In genomic region chr6:72926755-72927482, GRCm38 (mm10) we compare ENCODE assay signal across 8 mouse cellular contexts. TPM values are rescaled to one million over a fixed set of nuclear protein-coding genes. Genes with fewer than 3 reads are reported as not detected.
A peak's percentile ranks its signal among the peaks of the same experiment; 100 is the strongest.
DNase-seq lines count a peak whose midpoint lies in the region; ATAC-seq and TF ChIP-seq lines count a peak whose summit lies in the region.

No protein-coding gene starts in this region.

- TF ChIP-seq CTCF in hindbrain, postnatal 0 days (IDR thresholded peaks at IDR 0.05; ENCODE audit: low read depth), result no peak
- no peak for TF ChIP-seq CTCF in liver, postnatal 0 days (IDR thresholded peaks at IDR 0.05; ENCODE audit: low read depth)

- H3K4me3 ChIP-seq in forebrain, embryonic 14.5 days (ENCODE audit: low read depth, low read length), result no peak overlapping the region
- H3K4me3 ChIP-seq in forebrain, embryonic 12.5 days (replicated peaks), result no peak overlapping the region
- no peak overlapping the region for H3K4me3 ChIP-seq in hindbrain, postnatal 0 days (ENCODE audit: low read length)
- no peak overlapping the region for H3K4me3 ChIP-seq in liver, postnatal 0 days (ENCODE audit: low read depth, low read length)

- H3K4me2 ChIP-seq in forebrain, embryonic 14.5 days (ENCODE audit: low read length), result no peak overlapping the region
- no peak overlapping the region for H3K4me2 ChIP-seq in forebrain, embryonic 12.5 days
- no peak overlapping the region for H3K4me2 ChIP-seq in hindbrain, postnatal 0 days (ENCODE audit: low read depth, low read length)
- no peak overlapping the region for H3K4me2 ChIP-seq in liver, postnatal 0 days (ENCODE audit: low read depth, low read length)

- no peaks in the 10 kb centered on the region for H3K27me3 ChIP-seq in forebrain, embryonic 14.5 days (replicated peaks; ENCODE audit: control insufficient read depth, insufficient read depth, low read length)
- no peaks in the 10 kb centered on the region for H3K27me3 ChIP-seq in forebrain, embryonic 12.5 days
- H3K27me3 ChIP-seq in hindbrain, postnatal 0 days (ENCODE audit: insufficient read depth, low read length), result no peaks in the 10 kb centered on the region
- H3K27me3 ChIP-seq in liver, postnatal 0 days (ENCODE audit: insufficient read depth, low read length), result no peaks in the 10 kb centered on the region

- no peak for TF ChIP-seq EP300 in liver, postnatal 0 days (IDR thresholded peaks at IDR 0.05; ENCODE audit: low read depth)

- DNase-seq in forebrain, embryonic 14.5 days (ENCODE audit: low spot score), result peak; percentile 19
- DNase-seq in WW6 (ENCODE audit: low read depth, low spot score), result peak; percentile 64
- peak; percentile 23 for DNase-seq in forelimb bud, embryonic 11.5 days (ENCODE audit: low read depth, low spot score)
- peak; percentile 24 for DNase-seq in hindbrain, postnatal 0 days (ENCODE audit: low spot score)
- peak; percentile 25 for DNase-seq in liver, postnatal 0 days
- peak; percentile 13 for DNase-seq in urinary bladder, postnatal 10 days (ENCODE audit: low spot score)

- H3K9me3 ChIP-seq in forebrain, embryonic 14.5 days (replicated peaks; ENCODE audit: control insufficient read depth, low read length), result no peaks in the 10 kb centered on the region
- H3K9me3 ChIP-seq in forebrain, embryonic 12.5 days, result no peaks in the 10 kb centered on the region
- no peaks in the 10 kb centered on the region for H3K9me3 ChIP-seq in hindbrain, postnatal 0 days (ENCODE audit: low read length)
- H3K9me3 ChIP-seq in liver, postnatal 0 days (ENCODE audit: low read length), result no peaks in the 10 kb centered on the region

- H3K36me3 ChIP-seq in forebrain, embryonic 14.5 days (ENCODE audit: control insufficient read depth, insufficient read depth, low read length), result no peaks in the 10 kb centered on the region
- no peaks in the 10 kb centered on the region for H3K36me3 ChIP-seq in forebrain, embryonic 12.5 days (replicated peaks)
- H3K36me3 ChIP-seq in hindbrain, postnatal 0 days (ENCODE audit: insufficient read depth, low read length), result no peaks in the 10 kb centered on the region
- no peaks in the 10 kb centered on the region for H3K36me3 ChIP-seq in liver, postnatal 0 days (replicated peaks; ENCODE audit: insufficient read depth, low read length)

- no peaks in the 10 kb centered on the region; the same call in 1 of the 2 replicates for H3K4me1 ChIP-seq in forebrain, embryonic 14.5 days (ENCODE audit: control insufficient read depth, insufficient read depth, low read length)
- H3K4me1 ChIP-seq in forebrain, embryonic 12.5 days, result no peaks in the 10 kb centered on the region
- H3K4me1 ChIP-seq in hindbrain, postnatal 0 days (ENCODE audit: insufficient read depth, low read length), result no peaks in the 10 kb centered on the region
- 0 out of 2 replicates have a peak, but pooled peaks cover 5% of the 10 kb centered on the region for H3K4me1 ChIP-seq in liver, postnatal 0 days (ENCODE audit: insufficient read depth)

- H3K27ac ChIP-seq in forebrain, embryonic 14.5 days (ENCODE audit: low read depth, low read length), result no peak overlapping the region
- no peak overlapping the region for H3K27ac ChIP-seq in forebrain, embryonic 12.5 days
- H3K27ac ChIP-seq in hindbrain, postnatal 0 days, result no peak overlapping the region
- no peak overlapping the region for H3K27ac ChIP-seq in liver, postnatal 0 days (ENCODE audit: low read depth)

- no peak overlapping the region for H3K9ac ChIP-seq in forebrain, embryonic 14.5 days (ENCODE audit: low read length)
- no peak overlapping the region for H3K9ac ChIP-seq in forebrain, embryonic 12.5 days
- no peak overlapping the region for H3K9ac ChIP-seq in hindbrain, postnatal 0 days (replicated peaks; ENCODE audit: low read length)
- no peak overlapping the region for H3K9ac ChIP-seq in liver, postnatal 0 days (replicated peaks)

- WGBS in forebrain, embryonic 14.5 days, result 27% methylated on average over 9 of the region's 9 CpGs
- 21% methylated on average over 9 of the region's 9 CpGs for WGBS in forebrain, embryonic 12.5 days
- 21% methylated on average over 9 of the region's 9 CpGs for WGBS in hindbrain, postnatal 0 days
- WGBS in liver, postnatal 0 days (ENCODE audit: insufficient replicate concordance), result 37% methylated on average over 9 of the region's 9 CpGs

- ATAC-seq in forebrain, embryonic 14.5 days, result no peak
- no peak for ATAC-seq in forebrain, embryonic 12.5 days (ENCODE audit: low FRiP score)
- peak; percentile 62; the same call in 1 of the 2 replicates for ATAC-seq in hindbrain, postnatal 0 days
- peak; percentile 45 for ATAC-seq in liver, postnatal 0 days
- ATAC-seq in erythroblast, adult 5-6 weeks (replicated peaks; ENCODE audit: low FRiP score, poor library complexity, severe bottlenecking), result no peak

RNA-seq across cellular contexts. Expression of gene Kcmf1, which starts 27.1 kb away (rescaled TPM):
- polyA plus RNA-seq in forebrain, embryonic 14.5 days (2014; fragmentation: Nextera tagmentation; extraction: Ambion mirVana), result 33.4 and 34.1 TPM in 2 replicates
- 29.5 and 39.0 TPM in 2 replicates for polyA plus RNA-seq in forebrain, embryonic 12.5 days (2016; fragmentation: Nextera tagmentation; extraction: Ambion mirVana)
- 66.5 and 76.9 TPM in 2 replicates for total RNA-seq in hindbrain, postnatal 0 days (2014; rRNA removed)
- polyA plus RNA-seq in hindbrain, postnatal 0 days (2015; fragmentation: Nextera tagmentation; extraction: Ambion mirVana), result 50.1 and 51.0 TPM in 2 replicates
- polyA plus RNA-seq in liver, postnatal 0 days (2015; fragmentation: Nextera tagmentation; extraction: Ambion mirVana), result 32.9 and 33.5 TPM in 2 replicates
- total RNA-seq in erythroblast, adult 5-6 weeks (2015; ENCODE audit: low replicate concordance), result 11.9 and 18.6 TPM in 2 replicates
- 36.5 and 36.7 TPM in 2 replicates for total RNA-seq in erythroblast, adult 5-6 weeks (2017; ENCODE audit: low replicate concordance)

RNA-seq across cellular contexts. Expression of gene Tmsb10, which starts 31.6 kb away (rescaled TPM):
- 4,907 and 5,462 TPM in 2 replicates for polyA plus RNA-seq in forebrain, embryonic 14.5 days (2014; fragmentation: Nextera tagmentation; extraction: Ambion mirVana)
- polyA plus RNA-seq in forebrain, embryonic 12.5 days (2016; fragmentation: Nextera tagmentation; extraction: Ambion mirVana), result 4,450 and 4,576 TPM in 2 replicates
- 140 and 166 TPM in 2 replicates for total RNA-seq in hindbrain, postnatal 0 days (2014; rRNA removed)
- 5,541 and 5,741 TPM in 2 replicates for polyA plus RNA-seq in hindbrain, postnatal 0 days (2015; fragmentation: Nextera tagmentation; extraction: Ambion mirVana)
- polyA plus RNA-seq in liver, postnatal 0 days (2015; fragmentation: Nextera tagmentation; extraction: Ambion mirVana), result 320 and 328 TPM in 2 replicates
- total RNA-seq in erythroblast, adult 5-6 weeks (2015; ENCODE audit: low replicate concordance), result 232 and 262 TPM in 2 replicates
- 123 and 173 TPM in 2 replicates for total RNA-seq in erythroblast, adult 5-6 weeks (2017; ENCODE audit: low replicate concordance)

Comparison
In these comparisons a context has a peak if more than half of its experiments do, and no peak if none do; other contexts are left out.
1. ATAC-seq: peak in hindbrain, postnatal 0 days (single experiment) and liver, postnatal 0 days (single experiment); none in forebrain, embryonic 14.5 days (single experiment), forebrain, embryonic 12.5 days (single experiment) and erythroblast, adult 5-6 weeks (single experiment).
2. DNase-seq: peak in every context shown above with its lines; median percentile 64 in WW6; 25 in liver, postnatal 0 days; 24 in hindbrain, postnatal 0 days; 23 in forelimb bud, embryonic 11.5 days; 19 in forebrain, embryonic 14.5 days; 13 in urinary bladder, postnatal 10 days.
3. RNA of gene Tmsb10, which starts 31.6 kb away (polyA plus RNA-seq): 5,541 to 5,741 TPM in hindbrain, postnatal 0 days, 4,907 to 5,462 TPM in forebrain, embryonic 14.5 days and 4,450 to 4,576 TPM in forebrain, embryonic 12.5 days; 320 to 328 TPM in liver, postnatal 0 days; every median in the first group is over 10 times any median in the second.